Comparison of ENCODE assay signal across 13 mouse cellular contexts in genomic region chr7:142496800-142497199, GRCm38 (mm10). TPM values are rescaled to one million over a fixed set of nuclear protein-coding genes. Genes with fewer than 3 reads are reported as not detected.
DNase-seq lines count a peak whose midpoint lies in the region; ATAC-seq and TF ChIP-seq lines count a peak whose summit lies in the region.
"Had no signal": no experiment of that assay in that cellular context is flagged by ENCODE, and none has a peak within 500 bp of the region (broad histone marks: within the 10 kb centered on the region; RNA-seq: fewer than 3 reads in every experiment).

No protein-coding gene starts in this region.

- no peak for TF ChIP-seq POLR2A in bone marrow, adult 2 months (IDR thresholded peaks at IDR 0.05; ENCODE audit: borderline replicate concordance, control insufficient read depth, low read depth, low read length)

- peak; percentile 81 for DNase-seq in gastrocnemius, adult 2 months
- no peak for DNase-seq in gastrocnemius, postnatal 14 days
- DNase-seq in liver, embryonic 14.5 days (ENCODE audit: low read depth in 3 of 3, low spot score in 3 of 3): no peak
- no peak for DNase-seq in liver, embryonic 11.5 days (ENCODE audit: low spot score)
- peak; percentile 88 for DNase-seq in skeletal muscle tissue, adult 2 months (ENCODE audit: low read depth, low spot score)
- DNase-seq in forebrain, embryonic 11.5 days (ENCODE audit: low spot score): no peak
- DNase-seq: kidney, postnatal 4 days had no signal

- WGBS in liver, embryonic 14.5 days (ENCODE audit: insufficient replicate concordance): 57% methylated on average over 5 of the region's 5 CpGs
- WGBS in liver, embryonic 11.5 days: 79% methylated on average over 5 of the region's 5 CpGs
- 74% methylated on average over 5 of the region's 5 CpGs for WGBS in bone marrow, adult 2 months
- WGBS in forebrain, embryonic 11.5 days: 76% methylated on average over 5 of the region's 5 CpGs
- WGBS in forebrain, embryonic 15.5 days: 82% methylated on average over 5 of the region's 5 CpGs

- TF ChIP-seq CTCF in gastrocnemius, adult 2 months (IDR thresholded peaks at IDR 0.05): peak; percentile 86
- TF ChIP-seq CTCF in liver, embryonic 14.5 days (IDR thresholded peaks at IDR 0.05; ENCODE audit: low read depth): peak; percentile 46
- TF ChIP-seq CTCF in bone marrow, adult 2 months (IDR thresholded peaks at IDR 0.05; ENCODE audit: control insufficient read depth, insufficient read depth, low read length): peak; percentile 61; the same call in 1 of the 2 replicates

- no peaks in the 10 kb centered on the region for H3K4me1 ChIP-seq in liver, embryonic 14.5 days (replicated peaks; ENCODE audit: control insufficient read depth in 2 of 2, insufficient read depth in 2 of 2, low read length in 1 of 2)
- no peaks in the 10 kb centered on the region for H3K4me1 ChIP-seq in liver, embryonic 11.5 days (replicated peaks; ENCODE audit: control insufficient read depth, insufficient read depth, low read length)
- H3K4me1 ChIP-seq in bone marrow, adult 2 months (ENCODE audit: control insufficient read depth, insufficient read depth, low read length): no peaks in the 10 kb centered on the region
- no peaks in the 10 kb centered on the region for H3K4me1 ChIP-seq in forebrain, embryonic 11.5 days (replicated peaks; ENCODE audit: control insufficient read depth, insufficient read depth, low read length)
- no peaks in the 10 kb centered on the region for H3K4me1 ChIP-seq in forebrain, embryonic 15.5 days
- H3K4me1 ChIP-seq: neural tube, embryonic 12.5 days had no signal

- intact Hi-C loops in gastrocnemius, adult 2 months (cut with DNase I): loop anchor here (1.0 to 2.0 kb wide), 2 partner anchors 55 to 162 kb away; partner anchors contain the start of gene Tnni2
- intact Hi-C loops in gastrocnemius, postnatal 14 days (cut with DNase I; ENCODE audit: low total_unique reads): loop anchor here (5.0 kb wide), 1 partner anchor 54 kb away; the partner anchor contains the start of gene Tnni2

- H3K4me2 ChIP-seq in liver, embryonic 14.5 days (ENCODE audit: low read depth): no peak overlapping the region
- H3K4me2 ChIP-seq in liver, embryonic 11.5 days: no peak overlapping the region
- H3K4me2 ChIP-seq in forebrain, embryonic 11.5 days (ENCODE audit: low read depth, low read length, severe bottlenecking): no peak overlapping the region
- no peak overlapping the region for H3K4me2 ChIP-seq in forebrain, embryonic 15.5 days (replicated peaks)
- H3K4me2 ChIP-seq: hindbrain, embryonic 14.5 days; neural tube, embryonic 12.5 days had no signal

- H3K27me3 ChIP-seq in liver, embryonic 14.5 days (ENCODE audit: control insufficient read depth, insufficient read depth, low read length): no peaks in the 10 kb centered on the region
- no peaks in the 10 kb centered on the region for H3K27me3 ChIP-seq in liver, embryonic 11.5 days (replicated peaks; ENCODE audit: control insufficient read depth, insufficient read depth, low read length)
- H3K27me3 ChIP-seq in forebrain, embryonic 11.5 days (ENCODE audit: control insufficient read depth, insufficient read depth, low read length): no peaks in the 10 kb centered on the region
- no peaks in the 10 kb centered on the region for H3K27me3 ChIP-seq in forebrain, embryonic 15.5 days

- peak overlapping the region; percentile 74 for H3K4me3 ChIP-seq in gastrocnemius, adult 2 months
- no peak overlapping the region for H3K4me3 ChIP-seq in liver, embryonic 14.5 days (ENCODE audit: insufficient read depth in 1 of 2, low read depth in 2 of 2, low read length in 2 of 2)
- no peak overlapping the region for H3K4me3 ChIP-seq in liver, embryonic 11.5 days (ENCODE audit: low read depth, low read length)
- no peak overlapping the region for H3K4me3 ChIP-seq in bone marrow, adult 2 months (replicated peaks; ENCODE audit: control insufficient read depth, low read depth, low read length)
- H3K4me3 ChIP-seq in forebrain, embryonic 11.5 days (ENCODE audit: low read depth, low read length): no peak overlapping the region
- no peak overlapping the region for H3K4me3 ChIP-seq in forebrain, embryonic 15.5 days
- H3K4me3 ChIP-seq: neural tube, embryonic 12.5 days had no signal

- ATAC-seq in liver, embryonic 14.5 days (ENCODE audit: insufficient read depth): no peak
- no peak for ATAC-seq in liver, embryonic 11.5 days (replicated peaks; ENCODE audit: low FRiP score)
- no peak for ATAC-seq in forebrain, embryonic 11.5 days (replicated peaks; ENCODE audit: low FRiP score)
- no peak for ATAC-seq in forebrain, embryonic 15.5 days (replicated peaks)
- ATAC-seq: forebrain, embryonic 14.5 days had no signal

- no peak for TF ChIP-seq EP300 in liver, embryonic 14.5 days (IDR thresholded peaks at IDR 0.05; ENCODE audit: low read depth)

- H3K9me3 ChIP-seq in liver, embryonic 14.5 days (ENCODE audit: control insufficient read depth, low read length): no peaks in the 10 kb centered on the region
- no peaks in the 10 kb centered on the region for H3K9me3 ChIP-seq in liver, embryonic 11.5 days (ENCODE audit: control insufficient read depth, low read length)
- H3K9me3 ChIP-seq in forebrain, embryonic 11.5 days (ENCODE audit: control insufficient read depth, low read length): no peaks in the 10 kb centered on the region
- no peaks in the 10 kb centered on the region for H3K9me3 ChIP-seq in forebrain, embryonic 15.5 days
- H3K9me3 ChIP-seq: neural tube, embryonic 12.5 days had no signal

- H3K36me3 ChIP-seq in liver, embryonic 14.5 days (replicated peaks; ENCODE audit: control insufficient read depth, insufficient read depth, low read depth): no peaks in the 10 kb centered on the region
- no peaks in the 10 kb centered on the region for H3K36me3 ChIP-seq in liver, embryonic 11.5 days (ENCODE audit: control insufficient read depth, insufficient read depth, low read length)
- H3K36me3 ChIP-seq in forebrain, embryonic 11.5 days (ENCODE audit: control insufficient read depth, insufficient read depth, low read length): no peaks in the 10 kb centered on the region
- no peaks in the 10 kb centered on the region for H3K36me3 ChIP-seq in forebrain, embryonic 15.5 days
- H3K36me3 ChIP-seq: neural tube, embryonic 12.5 days had no signal

- peak overlapping the region; percentile 98 for H3K27ac ChIP-seq in gastrocnemius, adult 2 months
- H3K27ac ChIP-seq in liver, embryonic 14.5 days: no peak overlapping the region
- no peak overlapping the region for H3K27ac ChIP-seq in liver, embryonic 11.5 days (ENCODE audit: low read depth, low read length)
- no peak overlapping the region for H3K27ac ChIP-seq in bone marrow, adult 2 months (ENCODE audit: control insufficient read depth, insufficient read depth, low read depth, low read length, poor library complexity)
- H3K27ac ChIP-seq in forebrain, embryonic 11.5 days (ENCODE audit: low read depth, low read length): no peak overlapping the region
- H3K27ac ChIP-seq in forebrain, embryonic 15.5 days (replicated peaks): no peak overlapping the region
- H3K27ac ChIP-seq: hindbrain, embryonic 14.5 days; neural tube, embryonic 12.5 days had no signal

- no peak overlapping the region for H3K9ac ChIP-seq in liver, embryonic 14.5 days (replicated peaks)
- no peak overlapping the region for H3K9ac ChIP-seq in liver, embryonic 11.5 days (ENCODE audit: low read depth, low read length)
- no peak overlapping the region for H3K9ac ChIP-seq in forebrain, embryonic 11.5 days (ENCODE audit: low read length)
- no peak overlapping the region for H3K9ac ChIP-seq in forebrain, embryonic 15.5 days (replicated peaks)
- H3K9ac ChIP-seq: hindbrain, embryonic 14.5 days; neural tube, embryonic 12.5 days had no signal

RNA-seq across cellular contexts. Expression of gene Tnnt3, which starts 1.8 kb away (rescaled TPM):
- over 10,000 TPM; 28,899 to 38,022 TPM for total RNA-seq in gastrocnemius, adult 2 months (2021)
- over 10,000 TPM; 22,199 to 23,470 TPM for total RNA-seq in gastrocnemius, postnatal 14 days (2021)
- polyA plus RNA-seq in liver, embryonic 14.5 days (2012; rRNA removed): 0.10 and 0.15 TPM in 2 replicates
- 0.17 TPM in 1 of 2 replicates, not detected in the other for polyA plus RNA-seq in liver, embryonic 14.5 days (2014; fragmentation: Nextera tagmentation; extraction: Ambion mirVana)
- polyA plus RNA-seq in liver, embryonic 11.5 days (2014; fragmentation: Nextera tagmentation; extraction: Ambion mirVana): 1.5 and 2.4 TPM in 2 replicates
- 42.0 and 73.4 TPM in 2 replicates for polyA plus RNA-seq in bone marrow, adult 2 months (2011; ENCODE audit: insufficient read depth, insufficient read length, low replicate concordance, missing spikeins)
- polyA plus RNA-seq in forebrain, embryonic 11.5 days (2014; fragmentation: Nextera tagmentation; extraction: Ambion mirVana): 1.00 and 1.0 TPM in 2 replicates
- polyA plus RNA-seq in forebrain, embryonic 15.5 days (2015; fragmentation: Nextera tagmentation; extraction: Ambion mirVana): 0.98 TPM in 1 of 2 replicates, not detected in the other
- total RNA-seq: left cerebral cortex, postnatal 36 days had no signal

RNA-seq across cellular contexts. Expression of gene Mrpl23, which starts 35.7 kb away (rescaled TPM):
- total RNA-seq in gastrocnemius, adult 2 months (2021): 1 to 10 TPM in 1 of 2 experiments, under 1 TPM in 1; 0.89 to 1.4 TPM
- total RNA-seq in gastrocnemius, postnatal 14 days (2021): 1 to 10 TPM; 5.0 to 5.2 TPM
- polyA plus RNA-seq in liver, embryonic 14.5 days (2012; rRNA removed): 24.4 and 45.9 TPM in 2 replicates
- polyA plus RNA-seq in liver, embryonic 14.5 days (2014; fragmentation: Nextera tagmentation; extraction: Ambion mirVana): 11.1 and 14.4 TPM in 2 replicates
- 20.8 and 22.2 TPM in 2 replicates for polyA plus RNA-seq in liver, embryonic 11.5 days (2014; fragmentation: Nextera tagmentation; extraction: Ambion mirVana)
- 0.40 and 0.86 TPM in 2 replicates for polyA plus RNA-seq in bone marrow, adult 2 months (2011; ENCODE audit: insufficient read depth, insufficient read length, low replicate concordance, missing spikeins)
- 18.3 and 18.7 TPM in 2 replicates for polyA plus RNA-seq in forebrain, embryonic 11.5 days (2014; fragmentation: Nextera tagmentation; extraction: Ambion mirVana)
- 20.1 and 22.4 TPM in 2 replicates for polyA plus RNA-seq in forebrain, embryonic 15.5 days (2015; fragmentation: Nextera tagmentation; extraction: Ambion mirVana)

RNA-seq across cellular contexts. Expression of gene Lsp1, which starts 36.2 kb away (rescaled TPM):
- total RNA-seq in gastrocnemius, adult 2 months (2021): 10 to 100 TPM; 25.8 to 47.3 TPM
- 10 to 100 TPM; 22.2 to 35.0 TPM for total RNA-seq in gastrocnemius, postnatal 14 days (2021)
- 13.3 TPM in 2 replicates for polyA plus RNA-seq in liver, embryonic 14.5 days (2012; rRNA removed)
- polyA plus RNA-seq in liver, embryonic 14.5 days (2014; fragmentation: Nextera tagmentation; extraction: Ambion mirVana): 13.2 and 15.2 TPM in 2 replicates
- polyA plus RNA-seq in liver, embryonic 11.5 days (2014; fragmentation: Nextera tagmentation; extraction: Ambion mirVana): 19.2 and 20.7 TPM in 2 replicates
- 135 and 280 TPM in 2 replicates for polyA plus RNA-seq in bone marrow, adult 2 months (2011; ENCODE audit: insufficient read depth, insufficient read length, low replicate concordance, missing spikeins)
- 8.7 and 9.8 TPM in 2 replicates for polyA plus RNA-seq in forebrain, embryonic 11.5 days (2014; fragmentation: Nextera tagmentation; extraction: Ambion mirVana)
- polyA plus RNA-seq in forebrain, embryonic 15.5 days (2015; fragmentation: Nextera tagmentation; extraction: Ambion mirVana): 3.6 and 4.2 TPM in 2 replicates

RNA-seq across cellular contexts. Expression of gene Tnni2, which starts 55.2 kb away (rescaled TPM):
- total RNA-seq in gastrocnemius, adult 2 months (2021): over 10,000 TPM; 15,929 to 19,962 TPM
- total RNA-seq in gastrocnemius, postnatal 14 days (2021): over 10,000 TPM; 14,029 to 14,677 TPM
- 1.7 and 2.1 TPM in 2 replicates for polyA plus RNA-seq in liver, embryonic 14.5 days (2012; rRNA removed)
- polyA plus RNA-seq in liver, embryonic 14.5 days (2014; fragmentation: Nextera tagmentation; extraction: Ambion mirVana): 2.1 and 2.2 TPM in 2 replicates
- 1.9 and 3.7 TPM in 2 replicates for polyA plus RNA-seq in liver, embryonic 11.5 days (2014; fragmentation: Nextera tagmentation; extraction: Ambion mirVana)
- 19.2 and 51.8 TPM in 2 replicates for polyA plus RNA-seq in bone marrow, adult 2 months (2011; ENCODE audit: insufficient read depth, insufficient read length, low replicate concordance, missing spikeins)
- polyA plus RNA-seq in forebrain, embryonic 11.5 days (2014; fragmentation: Nextera tagmentation; extraction: Ambion mirVana): 1.3 TPM in 1 of 2 replicates, not detected in the other
- 0.73 and 0.93 TPM in 2 replicates for polyA plus RNA-seq in forebrain, embryonic 15.5 days (2015; fragmentation: Nextera tagmentation; extraction: Ambion mirVana)

Comparison
In these comparisons a context has a peak if more than half of its experiments do, and no peak if none do; other contexts are left out.
1. DNase-seq: peak in gastrocnemius, adult 2 months (single experiment) and skeletal muscle tissue, adult 2 months (single experiment); none in gastrocnemius, postnatal 14 days (single experiment), liver, embryonic 14.5 days (0 of 3), liver, embryonic 11.5 days (single experiment) and forebrain, embryonic 11.5 days (single experiment).
2. RNA of gene Tnnt3, which starts 1.8 kb away (polyA plus RNA-seq): 42.0 to 73.4 TPM in bone marrow, adult 2 months; 1.5 to 2.4 TPM in liver, embryonic 11.5 days, 1.00 to 1.0 TPM in forebrain, embryonic 11.5 days, 0.98 TPM in forebrain, embryonic 15.5 days and 0.10 to 0.17 TPM in liver, embryonic 14.5 days; every median in the first group is over 10 times any median in the second.
3. Peak in every context shown above with its lines, with median percentiles within 50 percentile points of each other: CTCF ChIP-seq.